Mouse (Mus musculus): ENCODE data around the gene Mpdu1. TPM values are rescaled to one million over a fixed set of nuclear protein-coding genes. Genes with fewer than 3 reads are reported as not detected.
A peak's percentile ranks its signal among the peaks of the same experiment; 100 is the strongest.

Gene Mpdu1
- polyA plus RNA-seq, 1 experiment from 2014 or later, result 39.0 TPM

DNA sequence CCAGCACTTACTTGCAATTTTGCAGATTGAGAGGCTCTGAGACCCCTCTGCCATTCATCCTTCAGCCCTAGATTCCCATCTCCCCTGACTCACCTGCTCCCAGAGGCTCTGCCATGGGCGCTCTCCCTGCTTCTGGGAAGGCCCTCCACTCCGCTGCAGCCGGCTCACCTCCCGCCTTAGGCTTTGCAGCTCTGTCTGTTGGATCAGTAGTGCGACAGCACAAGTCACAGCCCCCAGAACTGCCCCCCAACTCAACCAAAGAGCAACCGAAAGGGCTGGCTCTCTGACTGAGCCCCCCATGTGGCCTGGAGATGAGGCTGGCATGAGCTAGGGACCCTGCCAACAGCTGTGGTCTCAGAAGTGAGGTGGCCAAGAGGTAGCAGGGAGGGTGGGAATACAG lies 22.5 kb upstream of the Mpdu1 start:
- 84% methylated on average over 6 of the region's 6 CpGs for WGBS

DNA sequence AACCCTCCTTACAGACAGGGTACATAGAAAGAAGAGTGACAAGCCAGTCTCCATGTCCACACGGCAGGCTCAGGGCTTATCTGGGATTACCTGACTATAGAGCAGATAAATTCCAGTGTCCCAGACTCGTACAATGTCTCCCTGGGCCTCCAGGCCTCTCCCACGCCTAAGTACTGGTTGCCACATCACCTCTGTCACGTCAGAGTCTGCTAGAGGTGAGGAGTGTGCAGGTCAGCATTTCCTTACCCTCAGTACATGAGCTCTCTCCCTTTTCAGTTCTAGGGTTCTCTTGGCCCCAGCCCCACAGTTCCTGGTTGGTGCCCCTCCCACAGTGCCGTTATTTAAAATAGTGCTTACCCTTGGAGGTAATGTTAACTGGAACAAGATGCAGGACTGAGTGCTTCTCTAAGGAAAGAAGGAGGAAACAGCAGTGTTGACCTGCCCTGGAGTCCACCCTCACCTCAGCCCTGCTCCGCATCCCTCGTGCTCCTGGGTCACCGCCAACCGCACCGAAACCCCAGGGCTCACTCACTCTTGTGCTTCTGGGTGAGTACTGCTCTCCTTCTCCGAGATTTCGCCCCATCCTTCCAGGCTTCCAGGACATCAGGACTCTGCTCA lies 21.8 kb upstream of the Mpdu1 start:
- Histone ChIP-seq H3K9me3 (ENCODE audit: control insufficient read depth, low read length) (no peaks in the 10 kb centered on the region), H3K27me3 (ENCODE audit: control insufficient read depth, insufficient read depth, low read length) (no peaks in the 10 kb centered on the region), H3K9ac (ENCODE audit: low read length) (no peak overlapping the region), H3K27ac (ENCODE audit: low read depth, low read length) (no peak overlapping the region), H3K4me3 (ENCODE audit: low read depth, low read length) (no peak overlapping the region), H3K36me3 (ENCODE audit: control insufficient read depth, insufficient read depth, low read length) (peaks cover 2% of the 10 kb centered on the region; the same call in 1 of the 2 replicates), H3K4me2 (ENCODE audit: low read depth, low read length, severe bottlenecking) (no peak overlapping the region), H3K4me1 (replicated peaks; ENCODE audit: control insufficient read depth, insufficient read depth, low read length) (peaks cover 12% of the 10 kb centered on the region; the same call in 1 of the 2 replicates)
- DNase-seq (ENCODE audit: low spot score) (no peak), ATAC-seq (replicated peaks; ENCODE audit: low FRiP score) (no peak)
- whole genome bisulfite sequencing, result 79% methylated on average over 12 of the region's 12 CpGs

More for the DNA sequence above, 22.5 kb upstream of the Mpdu1 start:
- Histone ChIP-seq H3K27me3 (ENCODE audit: control insufficient read depth, insufficient read depth, low read length) (no peaks in the 10 kb centered on the region), H3K36me3 (ENCODE audit: control insufficient read depth, insufficient read depth, low read length) (peaks cover 2% of the 10 kb centered on the region; the same call in 1 of the 2 replicates), H3K9me3 (ENCODE audit: control insufficient read depth, low read length) (no peaks in the 10 kb centered on the region), H3K27ac (ENCODE audit: low read depth, low read length) (no peak overlapping the region), H3K4me3 (ENCODE audit: low read depth, low read length) (no peak overlapping the region), H3K9ac (ENCODE audit: low read length) (no peak overlapping the region), H3K4me1 (replicated peaks; ENCODE audit: control insufficient read depth, insufficient read depth, low read length) (peaks cover 12% of the 10 kb centered on the region; the same call in 1 of the 2 replicates), H3K4me2 (ENCODE audit: low read depth, low read length, severe bottlenecking) (no peak overlapping the region)
- no peak for DNase-seq (ENCODE audit: low spot score)
- ATAC-seq (replicated peaks; ENCODE audit: low FRiP score), result no peak

DNA sequence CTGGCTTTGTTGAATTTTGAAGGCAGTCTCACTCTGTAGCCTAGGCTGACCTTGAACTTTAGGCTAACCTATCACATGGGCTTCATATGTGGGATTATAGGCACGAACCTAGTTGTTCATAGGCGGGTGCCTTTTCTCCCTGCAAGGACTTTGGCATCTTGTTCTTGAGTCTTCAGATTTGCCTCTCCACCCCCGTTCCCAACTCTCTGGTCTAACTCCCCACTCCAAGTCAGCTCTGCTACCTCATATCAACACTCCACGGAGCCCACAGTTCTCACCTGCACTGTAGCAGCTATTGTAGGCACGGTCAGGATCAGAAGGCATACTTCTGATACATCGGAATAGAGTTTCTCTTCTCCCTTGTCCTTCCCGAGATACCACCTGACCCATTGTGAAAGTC lies 21.1 kb upstream of the Mpdu1 start:
- H3K9me3 ChIP-seq (ENCODE audit: control insufficient read depth, low read length), result no peaks in the 10 kb centered on the region
- no peak overlapping the region for H3K4me3 ChIP-seq (ENCODE audit: low read depth, low read length)
- peaks cover 12% of the 10 kb centered on the region; the same call in 1 of the 2 replicates for H3K4me1 ChIP-seq (replicated peaks; ENCODE audit: control insufficient read depth, insufficient read depth, low read length)
- WGBS, result 80% methylated on average over 7 of the region's 7 CpGs
- DNase-seq (ENCODE audit: low spot score) (no peak), ATAC-seq (replicated peaks; ENCODE audit: low FRiP score) (no peak)
- H3K27ac ChIP-seq (ENCODE audit: low read depth, low read length), result no peak overlapping the region
- no peak overlapping the region for H3K4me2 ChIP-seq (ENCODE audit: low read depth, low read length, severe bottlenecking)
- H3K9ac ChIP-seq (ENCODE audit: low read length), result peak overlapping the region; percentile 32; the same call in 1 of the 2 replicates
- H3K27me3 ChIP-seq (ENCODE audit: control insufficient read depth, insufficient read depth, low read length), result no peaks in the 10 kb centered on the region
- peaks cover 2% of the 10 kb centered on the region; the same call in 1 of the 2 replicates for H3K36me3 ChIP-seq (ENCODE audit: control insufficient read depth, insufficient read depth, low read length)

DNA sequence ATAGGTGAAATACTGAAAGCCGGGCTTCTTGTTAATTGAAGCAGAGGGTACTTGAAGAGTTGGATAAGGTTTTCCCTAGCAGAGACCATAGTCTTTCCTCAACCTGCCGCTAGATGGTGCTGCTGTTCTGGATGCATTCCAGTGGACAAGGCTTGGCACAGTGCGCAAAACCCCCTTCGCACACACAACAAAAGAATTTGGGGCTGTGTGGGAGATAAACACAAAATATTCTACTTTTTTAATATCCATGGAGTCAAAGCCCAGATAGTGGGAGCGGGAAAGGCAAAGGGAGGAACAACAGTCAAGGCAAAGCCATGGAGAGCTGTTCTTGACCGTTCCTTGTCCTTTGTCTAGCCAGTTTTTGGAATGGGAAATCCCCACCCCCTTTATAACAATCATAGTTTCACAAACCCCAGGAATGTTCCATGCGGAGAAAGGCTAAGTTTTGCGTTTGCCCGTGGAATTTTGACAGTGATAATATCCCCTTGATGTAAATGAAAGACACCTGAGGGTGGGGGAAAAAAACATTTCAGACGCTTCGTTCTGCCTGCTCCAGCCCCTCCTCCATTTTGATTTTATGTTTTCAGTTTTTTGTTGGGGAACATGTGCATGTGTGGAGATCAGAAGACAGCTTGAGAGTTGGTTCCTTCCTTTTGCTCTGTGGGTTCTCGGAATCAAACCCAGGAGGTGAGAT lies 20.5 kb upstream of the Mpdu1 start:
- H3K9me3 ChIP-seq (ENCODE audit: control insufficient read depth, low read length), result no peaks in the 10 kb centered on the region
- no peaks in the 10 kb centered on the region for H3K27me3 ChIP-seq (ENCODE audit: control insufficient read depth, insufficient read depth, low read length)
- peaks cover 12% of the 10 kb centered on the region; the same call in 1 of the 2 replicates for H3K4me1 ChIP-seq (replicated peaks; ENCODE audit: control insufficient read depth, insufficient read depth, low read length)
- DNase-seq (ENCODE audit: low spot score) (peak; percentile 95), ATAC-seq (replicated peaks; ENCODE audit: low FRiP score) (peak; percentile 45; the same call in 1 of the 2 replicates)
- 26% methylated on average over 12 of the region's 12 CpGs for WGBS
- peaks cover 2% of the 10 kb centered on the region; the same call in 1 of the 2 replicates for H3K36me3 ChIP-seq (ENCODE audit: control insufficient read depth, insufficient read depth, low read length)
- peak overlapping the region; percentile 94; the same call in 1 of the 2 replicates for H3K4me2 ChIP-seq (ENCODE audit: low read depth, low read length, severe bottlenecking)
- peak overlapping the region; percentile 32 for H3K9ac ChIP-seq (ENCODE audit: low read length)
- H3K4me3 ChIP-seq (ENCODE audit: low read depth, low read length), result no peak overlapping the region
- H3K27ac ChIP-seq (ENCODE audit: low read depth, low read length), result no peak overlapping the region; the same call in 1 of the 2 replicates

DNA sequence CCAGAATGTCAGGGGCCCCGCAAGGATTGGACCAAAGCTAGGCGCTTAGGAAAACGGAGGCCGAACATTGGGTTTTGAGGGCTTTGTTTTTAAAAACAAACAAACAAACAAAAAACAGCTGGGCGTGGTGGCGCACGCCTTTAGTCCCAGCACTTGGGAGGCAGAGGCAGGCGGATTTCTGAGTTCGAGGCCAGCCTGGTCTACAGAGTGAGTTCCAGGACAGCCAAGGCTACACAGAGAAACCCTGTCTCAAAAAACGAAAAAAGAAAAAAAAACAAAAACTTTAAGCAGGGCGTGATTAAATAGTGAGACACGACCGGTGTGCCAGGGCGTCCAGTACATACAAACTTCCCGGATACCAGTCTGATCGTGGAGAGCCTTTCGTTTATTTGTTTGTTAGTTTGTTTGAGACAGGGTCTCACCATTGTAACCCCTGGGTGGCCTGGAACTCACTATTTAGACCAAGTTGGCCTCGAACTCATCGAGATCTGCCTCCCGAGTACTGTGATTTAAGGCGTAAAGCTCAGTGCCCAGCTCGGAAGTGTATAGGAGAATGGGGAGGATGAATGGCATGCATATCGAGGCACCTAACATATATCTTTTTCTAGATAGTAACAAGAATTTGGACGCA lies 19.9 kb upstream of the Mpdu1 start:
- 0 out of 2 replicates have a peak, but pooled peaks have one; percentile 38 for ATAC-seq (replicated peaks; ENCODE audit: low FRiP score)
- H3K36me3 ChIP-seq (ENCODE audit: control insufficient read depth, insufficient read depth, low read length), result peaks cover 2% of the 10 kb centered on the region; the same call in 1 of the 2 replicates
- peaks cover 12% of the 10 kb centered on the region; the same call in 1 of the 2 replicates for H3K4me1 ChIP-seq (replicated peaks; ENCODE audit: control insufficient read depth, insufficient read depth, low read length)
- H3K27ac ChIP-seq (ENCODE audit: low read depth, low read length), result peak overlapping the region; percentile 92
- no peaks in the 10 kb centered on the region for H3K9me3 ChIP-seq (ENCODE audit: control insufficient read depth, low read length)
- peak overlapping the region; percentile 85 for H3K4me3 ChIP-seq (ENCODE audit: low read depth, low read length)
- 30% methylated on average over 24 of the region's 24 CpGs for WGBS
- DNase-seq (ENCODE audit: low spot score), result no peak
- no peaks in the 10 kb centered on the region for H3K27me3 ChIP-seq (ENCODE audit: control insufficient read depth, insufficient read depth, low read length)
- peak overlapping the region; percentile 83 for H3K9ac ChIP-seq (ENCODE audit: low read length)
- H3K4me2 ChIP-seq (ENCODE audit: low read depth, low read length, severe bottlenecking), result peak overlapping the region; percentile 94

DNA sequence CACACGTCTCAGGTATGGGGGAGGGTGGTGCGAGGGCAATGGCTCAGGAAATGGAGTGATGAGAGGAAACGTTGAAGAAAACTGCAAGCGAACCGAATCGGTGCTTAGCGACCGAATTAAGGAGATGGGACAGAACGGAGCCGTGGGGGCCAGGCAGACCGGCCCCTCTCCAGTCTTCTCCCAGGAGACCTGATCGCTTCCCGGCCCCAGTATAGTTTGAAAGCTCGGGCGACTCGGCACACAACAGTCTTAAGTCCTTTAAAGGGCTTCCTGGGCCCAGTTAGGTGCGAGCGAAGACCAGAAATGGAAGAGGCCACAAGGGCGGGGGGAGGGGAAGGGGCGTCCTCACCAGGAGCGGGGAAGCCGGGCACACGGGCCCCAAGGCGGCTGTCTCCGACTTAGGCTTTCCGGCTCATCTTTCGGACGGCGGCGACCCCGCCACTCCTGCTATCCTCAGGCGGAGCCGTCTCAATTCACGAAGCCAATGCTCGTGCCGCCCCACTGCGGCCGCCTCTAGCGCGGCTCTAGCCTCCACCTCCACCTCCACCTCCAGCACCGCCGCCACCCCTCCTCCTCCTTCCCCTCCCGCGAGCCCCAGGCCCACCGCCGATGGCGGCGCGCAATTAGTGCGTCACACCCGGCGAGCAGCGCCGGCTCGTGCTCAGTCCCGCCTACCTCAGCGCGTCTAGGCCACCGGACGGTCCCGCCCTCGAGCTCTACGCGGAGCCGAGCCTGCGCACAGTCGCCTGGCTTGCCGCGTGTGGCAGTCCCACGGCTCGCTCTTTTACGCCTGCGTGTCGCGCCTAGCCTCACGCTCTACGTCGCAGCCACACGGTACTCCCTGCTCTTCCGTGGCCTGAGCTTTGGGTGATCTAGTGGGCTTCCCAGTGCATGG lies 19.1 kb upstream of the Mpdu1 start, which contains the start of gene Senp3:
Gene Senp3, minus strand, starts transcription at position 771 of the 895 bp plus-strand sequence.
- peaks cover 12% of the 10 kb centered on the region; the same call in 1 of the 2 replicates for H3K4me1 ChIP-seq (replicated peaks; ENCODE audit: control insufficient read depth, insufficient read depth, low read length)
- H3K4me2 ChIP-seq (ENCODE audit: low read depth, low read length, severe bottlenecking), result peak within 1 kb of the TSS; percentile 94
- peak within 1 kb of the TSS; percentile 83 for H3K9ac ChIP-seq (ENCODE audit: low read length)
- 1% methylated on average over 73 of the region's 80 CpGs for WGBS
- DNase-seq (ENCODE audit: low spot score) (peak; percentile 99), ATAC-seq (replicated peaks; ENCODE audit: low FRiP score) (peak; percentile 95)
- peaks cover 2% of the 10 kb centered on the region; the same call in 1 of the 2 replicates for H3K36me3 ChIP-seq (ENCODE audit: control insufficient read depth, insufficient read depth, low read length)
- peak within 1 kb of the TSS; percentile 92 for H3K27ac ChIP-seq (ENCODE audit: low read depth, low read length)
- peak within 1 kb of the TSS; percentile 85 for H3K4me3 ChIP-seq (ENCODE audit: low read depth, low read length)
- no peaks in the 10 kb centered on the region for H3K9me3 ChIP-seq (ENCODE audit: control insufficient read depth, low read length)
- no peaks in the 10 kb centered on the region for H3K27me3 ChIP-seq (ENCODE audit: control insufficient read depth, insufficient read depth, low read length)

DNA sequence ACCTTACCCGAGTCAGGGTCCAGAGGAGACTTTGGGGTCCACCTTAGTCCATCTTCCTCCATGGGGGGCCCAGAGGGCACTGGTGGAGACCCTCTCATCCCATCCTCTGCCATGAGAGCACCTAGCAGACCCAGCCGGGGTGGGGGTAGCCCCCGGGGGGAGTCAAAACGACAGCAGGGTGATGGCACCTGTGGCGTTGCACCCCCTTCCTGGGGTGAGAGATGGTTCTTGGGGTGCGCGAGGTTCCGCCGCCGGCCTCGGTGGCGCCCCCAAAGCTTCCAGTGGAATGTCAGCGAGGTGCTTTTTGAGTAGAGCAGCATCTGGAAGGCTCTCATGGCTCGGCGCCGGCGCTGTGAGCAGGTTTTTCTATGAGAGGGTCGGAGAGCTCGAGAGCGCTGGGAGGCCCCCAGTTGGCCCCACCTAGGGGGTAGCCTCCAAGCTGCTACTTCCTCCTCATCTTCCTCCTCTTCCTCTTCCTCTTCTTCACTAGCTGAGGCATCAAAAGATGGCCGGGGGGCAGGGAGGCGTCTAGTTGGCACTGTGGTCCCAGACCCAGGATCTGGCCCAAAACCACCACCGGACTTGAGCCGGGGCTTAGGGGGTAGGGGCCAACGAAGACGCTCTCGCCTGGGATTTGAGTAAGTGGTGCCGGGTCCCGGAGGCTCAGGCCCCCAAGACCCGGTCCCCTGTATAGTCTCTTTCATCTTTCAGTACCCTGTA lies 17.9 kb upstream of the Mpdu1 start:
- Histone ChIP-seq H3K4me3 (ENCODE audit: low read depth, low read length) (peak overlapping the region; percentile 85), H3K27me3 (ENCODE audit: control insufficient read depth, insufficient read depth, low read length) (no peaks in the 10 kb centered on the region), H3K4me1 (replicated peaks; ENCODE audit: control insufficient read depth, insufficient read depth, low read length) (peaks cover 12% of the 10 kb centered on the region; the same call in 1 of the 2 replicates), H3K9ac (ENCODE audit: low read length) (peak overlapping the region; percentile 83), H3K36me3 (ENCODE audit: control insufficient read depth, insufficient read depth, low read length) (peaks cover 2% of the 10 kb centered on the region; the same call in 1 of the 2 replicates), H3K4me2 (ENCODE audit: low read depth, low read length, severe bottlenecking) (peak overlapping the region; percentile 94; the same call in 1 of the 2 replicates), H3K9me3 (ENCODE audit: control insufficient read depth, low read length) (no peaks in the 10 kb centered on the region), H3K27ac (ENCODE audit: low read depth, low read length) (no peak overlapping the region)
- 93% methylated on average over 30 of the region's 30 CpGs for WGBS
- no peak for ATAC-seq (replicated peaks; ENCODE audit: low FRiP score)
- no peak for DNase-seq (ENCODE audit: low spot score)
